Mouse (Mus musculus): ENCODE results near the gene Znrf1. TPM values are rescaled to one million over a fixed set of nuclear protein-coding genes. Genes with fewer than 3 reads are reported as not detected.

Gene Znrf1
- polyA plus RNA-seq, 1 experiment from 2014 or later = 23.1 TPM

GRCm38 (mm10) chr8:111575492-111575891 is 39.6 kb downstream of the Znrf1 start:
- Histone ChIP-seq H3K4me2 (no peak overlapping the region), H3K4me3 (ENCODE audit: low read depth, low read length) (no peak overlapping the region)
- ATAC-seq (replicated peaks; ENCODE audit: insufficient number of reproducible peaks, low FRiP score, low TSS enrichment) = no peak

GRCm38 (mm10) chr8:111576501-111576900 is 40.6 kb downstream of the Znrf1 start:
- ATAC-seq (replicated peaks; ENCODE audit: insufficient number of reproducible peaks, low FRiP score, low TSS enrichment) = no peak
- H3K9me3 ChIP-seq (replicated peaks; ENCODE audit: control insufficient read depth, low read length) = no peaks in the 10 kb centered on the region
- H3K4me2 ChIP-seq = no peak overlapping the region
- no peaks in the 10 kb centered on the region; the same call in 1 of the 2 replicates for H3K36me3 ChIP-seq (ENCODE audit: control insufficient read depth, insufficient read depth, low read length)
- H3K27me3 ChIP-seq (ENCODE audit: control insufficient read depth, insufficient read depth, low read length) = no peaks in the 10 kb centered on the region
- no peak overlapping the region for H3K27ac ChIP-seq (ENCODE audit: low read depth, low read length)
- no peak overlapping the region for H3K4me3 ChIP-seq (ENCODE audit: low read depth, low read length)
- peaks cover 21% of the 10 kb centered on the region for H3K4me1 ChIP-seq (ENCODE audit: control insufficient read depth, insufficient read depth, low read length)
- no peak overlapping the region for H3K9ac ChIP-seq (ENCODE audit: low read depth, low read length)

More at GRCm38 (mm10) chr8:111575492-111575891, 39.6 kb downstream of the Znrf1 start:
- no peaks in the 10 kb centered on the region; the same call in 1 of the 2 replicates for H3K36me3 ChIP-seq (ENCODE audit: control insufficient read depth, insufficient read depth, low read length)
- peaks cover 22% of the 10 kb centered on the region for H3K4me1 ChIP-seq (ENCODE audit: control insufficient read depth, insufficient read depth, low read length)
- H3K9me3 ChIP-seq (replicated peaks; ENCODE audit: control insufficient read depth, low read length) = no peaks in the 10 kb centered on the region
- no peaks in the 10 kb centered on the region for H3K27me3 ChIP-seq (ENCODE audit: control insufficient read depth, insufficient read depth, low read length)
- H3K27ac ChIP-seq (ENCODE audit: low read depth, low read length) = no peak overlapping the region
- no peak overlapping the region for H3K9ac ChIP-seq (ENCODE audit: low read depth, low read length)
- 89% methylated on average over 4 of the region's 4 CpGs for WGBS (ENCODE audit: insufficient replicate concordance)

GRCm38 (mm10) chr8:111577880-111578533 is 42.1 kb downstream of the Znrf1 start:
- Histone ChIP-seq H3K4me2 (no peak overlapping the region), H3K9ac (ENCODE audit: low read depth, low read length) (no peak overlapping the region), H3K27me3 (ENCODE audit: control insufficient read depth, insufficient read depth, low read length) (no peaks in the 10 kb centered on the region), H3K4me1 (ENCODE audit: control insufficient read depth, insufficient read depth, low read length) (peaks cover 15% of the 10 kb centered on the region), H3K27ac (ENCODE audit: low read depth, low read length) (no peak overlapping the region), H3K4me3 (ENCODE audit: low read depth, low read length) (no peak overlapping the region), H3K9me3 (replicated peaks; ENCODE audit: control insufficient read depth, low read length) (no peaks in the 10 kb centered on the region), H3K36me3 (ENCODE audit: control insufficient read depth, insufficient read depth, low read length) (no peaks in the 10 kb centered on the region; the same call in 1 of the 2 replicates)
- 82% methylated on average over 9 of the region's 9 CpGs for WGBS (ENCODE audit: insufficient replicate concordance)
- ATAC-seq (replicated peaks; ENCODE audit: insufficient number of reproducible peaks, low FRiP score, low TSS enrichment) = no peak

GRCm38 (mm10) chr8:111579318-111579717 is 43.4 kb downstream of the Znrf1 start:
- no peaks in the 10 kb centered on the region; the same call in 1 of the 2 replicates for H3K36me3 ChIP-seq (ENCODE audit: control insufficient read depth, insufficient read depth, low read length)
- 81% methylated on average over 1 of the region's 1 CpGs for WGBS (ENCODE audit: insufficient replicate concordance)
- H3K4me2 ChIP-seq = no peak overlapping the region
- no peaks in the 10 kb centered on the region for H3K27me3 ChIP-seq (ENCODE audit: control insufficient read depth, insufficient read depth, low read length)
- no peaks in the 10 kb centered on the region for H3K9me3 ChIP-seq (replicated peaks; ENCODE audit: control insufficient read depth, low read length)
- peaks cover 6% of the 10 kb centered on the region for H3K4me1 ChIP-seq (ENCODE audit: control insufficient read depth, insufficient read depth, low read length)
- ATAC-seq (replicated peaks; ENCODE audit: insufficient number of reproducible peaks, low FRiP score, low TSS enrichment) = no peak
- H3K4me3 ChIP-seq (ENCODE audit: low read depth, low read length) = no peak overlapping the region
- no peak overlapping the region for H3K9ac ChIP-seq (ENCODE audit: low read depth, low read length)
- H3K27ac ChIP-seq (ENCODE audit: low read depth, low read length) = no peak overlapping the region

GRCm38 (mm10) chr8:111580306-111580705 is 44.4 kb downstream of the Znrf1 start:
- WGBS (ENCODE audit: insufficient replicate concordance) = 82% methylated on average over 3 of the region's 3 CpGs
- Histone ChIP-seq H3K4me1 (ENCODE audit: control insufficient read depth, insufficient read depth, low read length) (peaks cover 6% of the 10 kb centered on the region), H3K9me3 (replicated peaks; ENCODE audit: control insufficient read depth, low read length) (no peaks in the 10 kb centered on the region), H3K27me3 (ENCODE audit: control insufficient read depth, insufficient read depth, low read length) (no peaks in the 10 kb centered on the region), H3K9ac (ENCODE audit: low read depth, low read length) (no peak overlapping the region), H3K4me2 (no peak overlapping the region), H3K4me3 (ENCODE audit: low read depth, low read length) (no peak overlapping the region), H3K27ac (ENCODE audit: low read depth, low read length) (no peak overlapping the region), H3K36me3 (ENCODE audit: control insufficient read depth, insufficient read depth, low read length) (no peaks in the 10 kb centered on the region; the same call in 1 of the 2 replicates)
- no peak for ATAC-seq (replicated peaks; ENCODE audit: insufficient number of reproducible peaks, low FRiP score, low TSS enrichment)

GRCm38 (mm10) chr8:111582386-111582785 is 46.5 kb downstream of the Znrf1 start:
- Histone ChIP-seq H3K4me3 (ENCODE audit: low read depth, low read length) (no peak overlapping the region), H3K9ac (ENCODE audit: low read depth, low read length) (no peak overlapping the region), H3K4me2 (no peak overlapping the region), H3K27ac (ENCODE audit: low read depth, low read length) (no peak overlapping the region), H3K27me3 (ENCODE audit: control insufficient read depth, insufficient read depth, low read length) (no peaks in the 10 kb centered on the region), H3K4me1 (ENCODE audit: control insufficient read depth, insufficient read depth, low read length) (peaks cover 3% of the 10 kb centered on the region; the same call in 1 of the 2 replicates), H3K36me3 (ENCODE audit: control insufficient read depth, insufficient read depth, low read length) (no peaks in the 10 kb centered on the region; the same call in 1 of the 2 replicates), H3K9me3 (replicated peaks; ENCODE audit: control insufficient read depth, low read length) (no peaks in the 10 kb centered on the region)
- no peak for ATAC-seq (replicated peaks; ENCODE audit: insufficient number of reproducible peaks, low FRiP score, low TSS enrichment)
- WGBS (ENCODE audit: insufficient replicate concordance) = 82% methylated on average over 3 of the region's 3 CpGs

- Histone ChIP-seq H3K27me3 (ENCODE audit: control insufficient read depth, insufficient read depth, low read length) (no peaks in the 10 kb centered on the region), H3K4me3 (ENCODE audit: low read depth, low read length) (no peak overlapping the region), H3K27ac (ENCODE audit: low read depth, low read length) (no peak overlapping the region), H3K36me3 (ENCODE audit: control insufficient read depth, insufficient read depth, low read length) (no peaks in the 10 kb centered on the region), H3K9ac (ENCODE audit: low read depth, low read length) (no peak overlapping the region), H3K4me1 (ENCODE audit: control insufficient read depth, insufficient read depth, low read length) (peaks cover 3% of the 10 kb centered on the region; the same call in 1 of the 2 replicates), H3K4me2 (no peak overlapping the region), H3K9me3 (replicated peaks; ENCODE audit: control insufficient read depth, low read length) (no peaks in the 10 kb centered on the region)
- ATAC-seq (replicated peaks; ENCODE audit: insufficient number of reproducible peaks, low FRiP score, low TSS enrichment) = no peak
- 85% methylated on average over 3 of the region's 3 CpGs for WGBS (ENCODE audit: insufficient replicate concordance)
Measured at GRCm38 (mm10) chr8:111584946-111585345, 49.0 kb downstream of the Znrf1 start.

DNA sequence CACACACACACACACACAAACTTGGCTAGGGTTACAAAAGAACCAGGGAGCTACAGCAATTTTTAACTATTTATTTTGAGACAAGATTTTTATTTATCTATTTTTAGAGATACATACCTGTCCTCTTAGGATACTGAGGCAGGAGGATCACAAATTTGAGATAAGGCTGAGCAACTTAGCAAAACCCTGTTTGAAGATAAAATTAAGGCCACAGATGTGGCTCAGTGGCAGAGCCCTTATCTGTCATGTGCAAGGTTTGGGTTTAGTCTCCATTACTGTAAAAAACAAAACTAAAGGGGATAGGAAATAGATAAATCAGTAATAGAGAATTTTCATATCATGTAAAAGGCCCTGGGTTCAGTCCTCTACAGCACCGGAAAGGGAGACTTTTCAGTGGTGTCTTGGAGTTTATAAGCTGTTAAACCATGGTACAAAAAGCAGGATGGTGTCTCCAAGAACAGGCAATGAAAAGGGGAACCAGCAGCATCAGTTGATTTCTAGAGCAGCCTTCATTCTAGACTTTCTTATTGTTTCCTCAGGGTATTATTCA is 51.7 kb downstream of the Znrf1 start:
- H3K4me2 ChIP-seq = no peak overlapping the region
- no peaks in the 10 kb centered on the region for H3K27me3 ChIP-seq (ENCODE audit: control insufficient read depth, insufficient read depth, low read length)
- no peak overlapping the region for H3K4me3 ChIP-seq (ENCODE audit: low read depth, low read length)
- no peak overlapping the region for H3K27ac ChIP-seq (ENCODE audit: low read depth, low read length)
- WGBS (ENCODE audit: insufficient replicate concordance) = 65% methylated on average over 1 of the region's 1 CpGs
- H3K9me3 ChIP-seq (replicated peaks; ENCODE audit: control insufficient read depth, low read length) = no peaks in the 10 kb centered on the region
- no peak overlapping the region for H3K9ac ChIP-seq (ENCODE audit: low read depth, low read length)
- peaks cover 11% of the 10 kb centered on the region for H3K4me1 ChIP-seq (ENCODE audit: control insufficient read depth, insufficient read depth, low read length)
- ATAC-seq (replicated peaks; ENCODE audit: insufficient number of reproducible peaks, low FRiP score, low TSS enrichment) = no peak
- no peaks in the 10 kb centered on the region for H3K36me3 ChIP-seq (ENCODE audit: control insufficient read depth, insufficient read depth, low read length)

- WGBS (ENCODE audit: insufficient replicate concordance) = 88% methylated on average over 2 of the region's 2 CpGs
- H3K4me3 ChIP-seq (ENCODE audit: low read depth, low read length) = no peak overlapping the region
- no peaks in the 10 kb centered on the region for H3K27me3 ChIP-seq (ENCODE audit: control insufficient read depth, insufficient read depth, low read length)
- H3K36me3 ChIP-seq (ENCODE audit: control insufficient read depth, insufficient read depth, low read length) = no peaks in the 10 kb centered on the region
- peaks cover 16% of the 10 kb centered on the region for H3K4me1 ChIP-seq (ENCODE audit: control insufficient read depth, insufficient read depth, low read length)
- H3K9ac ChIP-seq (ENCODE audit: low read depth, low read length) = no peak overlapping the region
- no peak overlapping the region for H3K4me2 ChIP-seq
- H3K27ac ChIP-seq (ENCODE audit: low read depth, low read length) = no peak overlapping the region
- H3K9me3 ChIP-seq (replicated peaks; ENCODE audit: control insufficient read depth, low read length) = no peaks in the 10 kb centered on the region
- ATAC-seq (replicated peaks; ENCODE audit: insufficient number of reproducible peaks, low FRiP score, low TSS enrichment) = no peak
Measured at GRCm38 (mm10) chr8:111588336-111588735, 52.4 kb downstream of the Znrf1 start.

Measured in heart, embryonic 11.5 days (tissue).